Mouse (Mus musculus) adrenal gland, postnatal 0 days (tissue): ENCODE measurements around the gene Gm4177. TPM values are rescaled to one million over a fixed set of nuclear protein-coding genes. Genes with fewer than 3 reads are reported as not detected.

ENCODE experiments used
- polyA plus RNA-seq: library from polyadenylated mRNA; unstranded; fragments of >200 nt; fragmentation: Nextera tagmentation; extraction: Ambion mirVana; gene quantifications from 2 replicates; pipeline ENCODE4 v1.2.1, GENCODE M21; 2015

Gm4177 gene
- polyA plus RNA-seq: not detected in 2 replicates

GRCm38 (mm10) chr7:21796628-21797027, at the start of gene Gm4177:
Gm4177 (minus strand) TSS chr7:21796728.

GRCm38 (mm10) chr7:21844167-21844566, 47.6 kb upstream of the Gm4177 start, which contains the start of gene Gm5725:
Gm5725 (minus strand) TSS chr7:21844267.

GRCm38 (mm10) chr7:21832051-21832450, 35.5 kb upstream of the Gm4177 start, which contains the start of gene Vmn1r135:
Vmn1r135 (plus strand) TSS chr7:21832351.

GRCm38 (mm10) chr7:21761375-21761774, 35.2 kb downstream of the Gm4177 start, which contains the start of gene Gm4175:
Gm4175 (minus strand) TSS chr7:21761475.

Other genes with a start within 250 kb of the Gm4177 start
- not detected in 2 replicates for gene Vmn1r132, start 182.6 kb downstream of the Gm4177 start, polyA plus RNA-seq
- gene Gm4175, start 35.3 kb downstream of the Gm4177 start, polyA plus RNA-seq: not detected in 2 replicates
- gene Vmn1r135, start 35.6 kb upstream of the Gm4177 start, polyA plus RNA-seq: not detected in 2 replicates
- gene Gm5725, start 47.5 kb upstream of the Gm4177 start, polyA plus RNA-seq: not detected in 2 replicates
- not detected in 2 replicates for gene Gm5891, start 124.6 kb upstream of the Gm4177 start, polyA plus RNA-seq
- gene Vmn1r137, start 197.9 kb upstream of the Gm4177 start, polyA plus RNA-seq: not detected in 2 replicates
- not detected in 2 replicates for gene Vmn1r138, start 232.2 kb upstream of the Gm4177 start, polyA plus RNA-seq